Mouse (Mus musculus) activated CD4-positive, CD25-positive, alpha-beta regulatory T cell (primary cell): Measurements from ENCODE around the gene Ndp. TPM values are rescaled to one million over a fixed set of nuclear protein-coding genes. Genes with fewer than 3 reads are reported as not detected.

Experiments
- polyA plus RNA-seq, 2 experiments: library from polyadenylated mRNA; unstranded; fragments of 100-300 nt; shearing (Covaris generic); gene quantifications; one replicate each; pipeline ENCODE4 v1.2.1; 2017

The Ndp gene
- polyA plus RNA-seq = not detected

GRCm38 (mm10) chrX:16911241-16911873, at the start of gene Ndp:
Gene Ndp, minus strand, starts transcription at chrX:16911774.

Other genes with a start within 250 kb of the Ndp start
- under 1 TPM in 1 of 2 experiments, not detected in 1; 0.12 TPM for gene Maob, start 94.4 kb downstream of the Ndp start, polyA plus RNA-seq